Mouse (Mus musculus) CH12.LX (cell line): ENCODE data around the gene Aurkb. TPM values are rescaled to one million over a fixed set of nuclear protein-coding genes. Genes with fewer than 3 reads are reported as not detected.
A peak's percentile ranks its signal among the peaks of the same experiment; 100 is the strongest.

ENCODE experiments used
- DNase-seq: peaks from one replicate; pipeline ENCODE4 v3.0.0-alpha.2; 2013; ENCODE audit errors: extremely low read depth
- H3K27ac ChIP-seq: 2 replicates; pipeline ENCODE4 v1.5.1; 2012; ENCODE audit warnings: low read depth, mild to moderate bottlenecking, control low read depth, moderate library complexity; ENCODE audit not compliant: insufficient read depth
- H3K27me3 ChIP-seq: replicated peaks from 2 replicates; pipeline ENCODE3; 2012; ENCODE audit warnings: inconsistent platforms
- H3K36me3 ChIP-seq, 2 experiments: replicated peaks in 1 of 2; 2 replicates each; pipeline versions ENCODE3 to v1.6.1; 2012; ENCODE audit warnings: inconsistent platforms in 1 of 2, low read length in 1 of 2, mild to moderate bottlenecking in 1 of 2, mixed read lengths in 1 of 2, moderate library complexity in 1 of 2; ENCODE audit not compliant: control insufficient read depth in 1 of 2, insufficient read depth in 1 of 2
- H3K4me1 ChIP-seq, 2 experiments: 2 replicates each; pipeline ENCODE4 v1.6.1; 2012; ENCODE audit warnings: inconsistent platforms in 1 of 2, moderate library complexity in 1 of 2; ENCODE audit not compliant: insufficient read depth in 2 of 2, control insufficient read depth in 1 of 2
- H3K4me2 ChIP-seq: 2 replicates; pipeline ENCODE4 v1.6.1; 2012; ENCODE audit warnings: low read depth, mild to moderate bottlenecking, control low read depth; ENCODE audit not compliant: poor library complexity, insufficient read depth, severe bottlenecking
- H3K4me3 ChIP-seq, 3 experiments: fragments of 150-350 bp in 1 of 3; sonication (generic) in 1 of 3; replicated peaks in 1 of 3; 2 replicates each; pipeline versions ENCODE3 to v1.5.1; 2011 to 2012; ENCODE audit warnings: low read depth in 2 of 3, low read length in 2 of 3, mild to moderate bottlenecking in 2 of 3, moderate library complexity in 2 of 3, control low read depth in 1 of 3, improper control_type of control experiment in 1 of 3, inconsistent platforms in 1 of 3, mixed read lengths in 1 of 3; ENCODE audit not compliant: poor library complexity in 1 of 3
- H3K79me2 ChIP-seq: replicated peaks from 2 replicates; pipeline ENCODE4 v1.6.1; 2012; ENCODE audit warnings: mild to moderate bottlenecking, moderate library complexity; ENCODE audit not compliant: control insufficient read depth, poor library complexity, insufficient read depth, severe bottlenecking; ENCODE audit errors: extremely low read depth
- H3K9ac ChIP-seq: 2 replicates; pipeline ENCODE4 v1.6.1; 2012; ENCODE audit warnings: low read depth, mild to moderate bottlenecking, control low read depth, moderate library complexity; ENCODE audit not compliant: insufficient read depth
- H3K9me3 ChIP-seq: replicated peaks from 2 replicates; pipeline ENCODE3; 2012; ENCODE audit warnings: low read length, inconsistent platforms, mixed read lengths
- BHLHE40 ChIP-seq: IDR thresholded peaks from 2 replicates; pipeline ENCODE4 v1.6.1; 2011; ENCODE audit warnings: mild to moderate bottlenecking, low read depth, low read length, improper control_type of control experiment
- CHD2 ChIP-seq: IDR thresholded peaks from 2 replicates; pipeline ENCODE4 v1.6.1; 2011; ENCODE audit warnings: low read length, improper control_type of control experiment
- E2F4 ChIP-seq: IDR thresholded peaks from 2 replicates; pipeline ENCODE4 v1.6.1; 2011; ENCODE audit warnings: low read depth, low read length, improper control_type of control experiment; ENCODE audit not compliant: insufficient replicate concordance
- GABPA ChIP-seq: IDR thresholded peaks from 2 replicates; pipeline ENCODE4 v1.6.1; 2012; ENCODE audit warnings: low read depth, low read length, improper control_type of control experiment, inconsistent platforms; ENCODE audit not compliant: insufficient replicate concordance
- IRF4 ChIP-seq: IDR thresholded peaks from 2 replicates; pipeline ENCODE4 v1.6.1; 2014; ENCODE audit warnings: low read depth, mild to moderate bottlenecking, inconsistent platforms, low read length, improper control_type of control experiment
- JUN ChIP-seq: IDR thresholded peaks from 2 replicates; pipeline ENCODE4 v1.6.1; 2011; ENCODE audit warnings: low read depth, mild to moderate bottlenecking, low read length, improper control_type of control experiment, moderate library complexity; ENCODE audit not compliant: insufficient read depth
- JUND ChIP-seq: conservative IDR thresholded peaks from 2 replicates; pipeline ENCODE4 v1.6.1; 2011; ENCODE audit warnings: low read depth, low read length, improper control_type of control experiment
- KAT2A ChIP-seq: IDR thresholded peaks from 2 replicates; pipeline ENCODE4 v1.6.1; 2012; ENCODE audit warnings: low read length, improper control_type of control experiment, inconsistent platforms; ENCODE audit not compliant: insufficient replicate concordance
- PAX5 ChIP-seq: IDR thresholded peaks from 2 replicates; pipeline ENCODE4 v1.6.1; 2012; ENCODE audit warnings: low read length, inconsistent platforms, mixed read lengths
- RAD21 ChIP-seq: IDR thresholded peaks from 2 replicates; pipeline ENCODE4 v1.6.1; 2011; ENCODE audit warnings: low read depth, mild to moderate bottlenecking, low read length, improper control_type of control experiment, moderate library complexity
- RCOR1 ChIP-seq: conservative IDR thresholded peaks from 2 replicates; pipeline ENCODE4 v1.6.1; 2012; ENCODE audit warnings: low read depth, mild to moderate bottlenecking, inconsistent platforms, low read length, improper control_type of control experiment
- SIN3A ChIP-seq: IDR thresholded peaks from 2 replicates; pipeline ENCODE4 v1.6.1; 2012; ENCODE audit warnings: low read length, improper control_type of control experiment, inconsistent platforms
- SMC3 ChIP-seq: IDR thresholded peaks from 2 replicates; pipeline ENCODE4 v1.6.1; 2011; ENCODE audit warnings: low read depth, low read length, improper control_type of control experiment
- UBTF ChIP-seq: IDR thresholded peaks from 2 replicates; pipeline ENCODE4 v1.6.1; 2012; ENCODE audit warnings: low read depth, mild to moderate bottlenecking, inconsistent platforms, low read length, improper control_type of control experiment, moderate library complexity
- dilution Hi-C: fragments of 300-500 bp; cut with MboI; formaldehyde crosslinking; loops from 2 replicates; pipeline ENCODE4 v1.14.3; 2020; ENCODE audit warnings: low sequenced_read_pairs; ENCODE audit not compliant: extremely low pct_unique_long_range_greater_than_20kb, extremely low pct_ligation_motif_present
- in situ Hi-C: fragments of 300-500 bp; cut with MboI; formaldehyde crosslinking; loops from 3 replicates; pipeline ENCODE4 v1.14.3; 2019; ENCODE audit warnings: low sequenced_read_pairs, low pct_ligation_motif_present, low pct_unique_long_range_greater_than_20kb, mixed read lengths
- polyA plus RNA-seq: library from polyadenylated mRNA; unstranded; fragments of >175 nt; gene quantifications from 2 replicates; pipeline ENCODE4 v1.2.1, GENCODE M21; 2012; ENCODE audit warnings: low read depth; ENCODE audit not compliant: insufficient read length
- total RNA-seq, 2 experiments: library from RNA; depleted of rRNA; stranded (reverse); fragments of 300-350 nt in 1 of 2; fragments of >200 nt in 1 of 2; gene quantifications; 2 replicates each; pipeline ENCODE4 v1.2.3; 2012 to 2014

Gene Aurkb
- total and polyA plus RNA-seq, 3 experiments, result 170 to 200 (median 190) TPM

DNA sequence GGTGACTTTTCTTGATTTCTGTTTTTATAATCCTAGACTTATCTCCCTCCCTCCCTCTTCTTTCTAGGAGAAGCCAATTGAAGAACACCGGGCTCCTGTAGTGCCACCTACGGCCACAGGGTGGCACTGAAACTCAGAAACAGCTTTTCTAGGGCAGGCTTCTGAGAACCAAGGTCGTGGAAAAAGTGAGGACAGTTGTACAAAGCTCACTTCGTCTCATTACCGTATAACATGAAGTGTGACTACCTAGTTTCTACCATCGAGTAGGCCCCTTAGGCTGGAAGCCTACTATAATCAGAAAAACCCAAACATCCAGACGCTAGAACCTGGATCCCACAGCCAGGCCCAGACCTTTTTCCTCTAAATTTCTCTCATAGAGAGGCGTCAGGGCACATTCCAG is 21.5 kb downstream of the Aurkb start (continued):
- 0 out of 2 replicates have a peak, but pooled peaks have one; percentile 32 for TF ChIP-seq CHD2
- TF ChIP-seq SMC3, result peak; percentile 98
- TF ChIP-seq E2F4, result no peak; the same call in 1 of the 2 replicates
- TF ChIP-seq UBTF, result peak; percentile 84
- TF ChIP-seq GABPA, result no peak
- peak; percentile 91 for TF ChIP-seq SIN3A
- TF ChIP-seq KAT2A, result no peak
- peak; percentile 65 for TF ChIP-seq BHLHE40
- TF ChIP-seq JUND, result peak; percentile 71
- no peak for TF ChIP-seq PAX5
- peak; percentile 97 for TF ChIP-seq RAD21
- 0 out of 2 replicates have a peak, but pooled peaks have one; percentile 31 for TF ChIP-seq RCOR1

DNA sequence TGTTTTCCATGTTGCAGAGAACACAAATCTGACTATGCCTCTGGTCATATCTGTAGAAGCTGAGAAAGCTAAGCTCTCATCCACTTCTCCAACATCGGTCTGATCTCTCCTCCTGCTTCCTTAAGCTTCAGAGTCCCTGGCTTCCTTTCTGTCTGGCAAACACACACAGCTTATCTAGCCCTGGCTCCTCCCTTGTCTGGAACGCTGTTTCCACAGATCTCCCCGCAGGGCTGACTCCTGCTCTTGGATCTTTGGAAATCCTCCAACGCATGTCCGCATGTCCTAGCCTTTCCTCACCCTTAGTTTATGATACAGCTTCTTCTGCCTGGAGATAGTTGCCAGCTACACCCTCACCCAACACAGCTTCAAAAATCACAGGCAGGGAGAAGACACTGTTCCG is 22.2 kb downstream of the Aurkb start:
- in situ Hi-C loops, result no loop called here
- TF ChIP-seq JUN, result no peak
- TF ChIP-seq, all 38 proteins: peak for 0
- Histone ChIP-seq H3K4me1 (peaks cover 10 to 36% of the 10 kb centered on the region in 2 experiments), H3K4me3 (no peak overlapping the region), H3K27ac (no peak overlapping the region), H3K79me2 (no peaks in the 10 kb centered on the region), H3K9ac (0 out of 2 replicates have a peak overlapping the region, but pooled peaks have one; percentile 27), H3K4me2 (no peak overlapping the region), H3K9me3 (no peaks in the 10 kb centered on the region), H3K27me3 (peaks cover 3% of the 10 kb centered on the region), H3K36me3 (no peaks in the 10 kb centered on the region)
- no peak for DNase-seq
- dilution Hi-C loops, result no loop called here

DNA sequence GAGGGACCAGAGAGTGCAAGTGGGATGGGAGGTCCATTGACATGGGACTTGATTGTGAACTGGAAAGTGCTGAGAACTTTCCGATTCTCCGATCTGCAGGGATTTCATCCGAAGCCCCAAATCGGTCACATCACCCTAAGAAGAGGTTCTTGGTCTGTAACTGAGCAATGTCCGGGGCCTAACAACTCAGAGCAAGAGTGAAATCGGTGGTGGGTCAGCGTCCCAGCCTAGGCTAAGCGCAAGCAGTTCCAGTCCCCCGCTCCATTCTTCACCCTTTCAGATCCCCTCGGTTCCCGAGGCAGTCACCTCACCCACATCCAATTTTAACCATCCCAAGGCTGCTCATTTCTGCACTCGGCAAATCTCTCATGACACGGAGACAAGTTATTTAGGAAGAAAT is 24.6 kb downstream of the Aurkb start:
- Histone ChIP-seq H3K9me3 (no peaks in the 10 kb centered on the region), H3K27ac (peak overlapping the region; percentile 59; the same call in 1 of the 2 replicates), H3K79me2 (no peaks in the 10 kb centered on the region), H3K4me3 (peak overlapping the region; percentile 56 to 73 (median 72)), H3K4me1 (peaks cover 17 to 45% of the 10 kb centered on the region in 2 experiments), H3K36me3 (no peaks in the 10 kb centered on the region), H3K9ac (peak overlapping the region; percentile 88), H3K4me2 (peak overlapping the region; percentile 67), H3K27me3 (peaks cover 3% of the 10 kb centered on the region)
- no peak for DNase-seq
- in situ Hi-C loops, result no loop called here
- dilution Hi-C loops, result no loop called here
- TF ChIP-seq IRF4, result 0 out of 2 replicates have a peak, but pooled peaks have one; percentile 4
- TF ChIP-seq SIN3A, result no peak
